Mouse (Mus musculus): ENCODE results near the gene Scn8a. TPM values are rescaled to one million over a fixed set of nuclear protein-coding genes. Genes with fewer than 3 reads are reported as not detected.

The Scn8a gene
- polyA plus RNA-seq, 1 experiment from 2014 or later = 18.2 TPM

DNA sequence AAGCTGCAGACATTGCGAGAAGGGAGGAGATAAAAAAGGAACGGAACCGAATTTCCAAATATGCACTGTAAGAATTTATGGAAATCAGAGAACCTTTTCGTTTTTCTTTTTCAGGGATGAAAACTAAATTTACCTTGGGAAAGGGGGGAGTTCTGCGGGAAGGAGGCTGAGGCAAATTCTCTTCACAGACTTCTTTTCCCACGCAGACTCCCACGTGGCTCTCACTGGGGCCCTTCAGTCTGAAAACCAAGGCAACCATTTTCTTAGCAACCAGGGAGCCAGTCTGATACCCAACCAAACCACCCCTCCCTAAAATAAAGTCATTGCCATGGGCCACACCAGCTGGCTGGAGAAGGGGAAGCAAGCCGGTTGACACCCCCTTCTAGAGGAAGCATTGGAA, 136.1 kb downstream of the Scn8a start:
- Histone ChIP-seq H3K4me2 (no peak overlapping the region), H3K36me3 (peaks cover 34% of the 10 kb centered on the region), H3K9ac (no peak overlapping the region), H3K27ac (replicated peaks) (no peak overlapping the region), H3K9me3 (no peaks in the 10 kb centered on the region), H3K4me1 (replicated peaks) (peaks cover 10% of the 10 kb centered on the region), H3K27me3 (0 out of 2 replicates have a peak, but pooled peaks cover 6% of the 10 kb centered on the region), H3K4me3 (no peak overlapping the region)
- 79% methylated on average over 8 of the region's 8 CpGs for WGBS
- ATAC-seq (ENCODE audit: low read depth) = no peak

DNA sequence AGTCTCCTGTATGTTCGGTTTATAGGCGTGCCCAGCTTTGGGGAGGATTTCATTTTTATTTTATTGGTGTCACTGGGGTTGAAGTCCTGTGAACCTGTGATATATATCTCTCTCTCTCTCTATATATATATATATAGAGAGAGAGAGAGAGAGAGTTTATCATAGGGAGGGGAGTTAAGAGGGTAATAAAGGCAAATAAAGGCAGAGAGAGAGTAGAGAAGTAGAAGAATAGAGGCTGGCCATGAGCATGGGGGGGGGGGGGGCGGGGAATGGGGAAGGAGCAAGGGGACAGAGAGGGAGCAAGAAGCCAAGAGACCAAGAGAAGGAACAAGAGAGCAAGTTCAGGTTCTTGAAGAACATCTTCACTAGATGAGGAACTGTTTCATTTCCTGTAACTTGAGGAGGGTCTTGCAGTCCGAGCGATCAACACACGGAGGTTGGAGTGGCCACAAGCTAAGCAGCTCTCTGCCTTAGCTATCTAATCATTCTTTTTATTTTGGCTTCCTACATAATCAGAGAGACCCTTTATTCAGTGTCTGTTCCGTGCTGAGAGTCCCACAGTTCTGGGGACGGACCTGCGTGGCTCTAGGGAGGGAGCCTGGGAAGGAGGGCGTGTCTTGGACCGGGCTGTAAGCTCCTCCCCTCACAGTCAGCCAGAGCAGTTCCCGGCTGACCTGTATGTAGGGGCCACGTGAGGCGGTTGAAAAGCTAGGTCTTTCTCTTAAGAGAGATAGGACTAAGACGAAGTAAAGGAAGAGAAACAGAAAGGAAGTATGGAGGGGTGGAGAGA, 136.8 kb downstream of the Scn8a start:
- Histone ChIP-seq H3K4me1 (replicated peaks) (peaks cover 10% of the 10 kb centered on the region), H3K4me3 (peak overlapping the region; percentile 33), H3K27ac (replicated peaks) (no peak overlapping the region), H3K9ac (peak overlapping the region; percentile 38; the same call in 1 of the 2 replicates), H3K9me3 (no peaks in the 10 kb centered on the region), H3K36me3 (peaks cover 41% of the 10 kb centered on the region), H3K27me3 (0 out of 2 replicates have a peak, but pooled peaks cover 6% of the 10 kb centered on the region), H3K4me2 (peak overlapping the region; percentile 55)
- ATAC-seq (ENCODE audit: low read depth) = peak; percentile 75; the same call in 1 of the 2 replicates
- WGBS = 12% methylated on average over 14 of the region's 15 CpGs

DNA sequence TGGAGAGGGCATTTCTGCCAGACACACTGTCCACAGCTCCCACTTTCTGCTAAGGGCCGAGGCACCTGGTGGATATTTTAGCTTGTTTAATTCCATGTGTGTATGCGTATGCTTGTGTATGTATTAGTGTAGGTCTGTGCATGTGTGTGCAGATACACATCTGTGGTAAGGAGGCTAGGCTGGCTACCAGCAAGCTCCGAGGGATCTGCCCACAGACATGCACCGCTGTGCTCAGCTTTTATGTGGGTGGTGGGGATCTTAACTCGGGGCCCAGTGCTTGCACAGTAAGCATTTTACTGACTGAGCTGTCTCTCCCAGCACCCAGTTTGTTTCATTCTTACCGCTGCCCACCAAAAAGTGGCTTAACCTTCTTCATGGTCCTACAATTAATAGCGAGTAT, 137.6 kb downstream of the Scn8a start:
- Histone ChIP-seq H3K9me3 (no peaks in the 10 kb centered on the region), H3K4me3 (no peak overlapping the region), H3K27ac (replicated peaks) (no peak overlapping the region), H3K36me3 (peaks cover 42% of the 10 kb centered on the region), H3K27me3 (0 out of 2 replicates have a peak, but pooled peaks cover 6% of the 10 kb centered on the region), H3K4me1 (replicated peaks) (peaks cover 10% of the 10 kb centered on the region), H3K9ac (peak overlapping the region; percentile 38; the same call in 1 of the 2 replicates), H3K4me2 (peak overlapping the region; percentile 55; the same call in 1 of the 2 replicates)
- WGBS = 76% methylated on average over 7 of the region's 7 CpGs
- ATAC-seq (ENCODE audit: low read depth) = no peak

DNA sequence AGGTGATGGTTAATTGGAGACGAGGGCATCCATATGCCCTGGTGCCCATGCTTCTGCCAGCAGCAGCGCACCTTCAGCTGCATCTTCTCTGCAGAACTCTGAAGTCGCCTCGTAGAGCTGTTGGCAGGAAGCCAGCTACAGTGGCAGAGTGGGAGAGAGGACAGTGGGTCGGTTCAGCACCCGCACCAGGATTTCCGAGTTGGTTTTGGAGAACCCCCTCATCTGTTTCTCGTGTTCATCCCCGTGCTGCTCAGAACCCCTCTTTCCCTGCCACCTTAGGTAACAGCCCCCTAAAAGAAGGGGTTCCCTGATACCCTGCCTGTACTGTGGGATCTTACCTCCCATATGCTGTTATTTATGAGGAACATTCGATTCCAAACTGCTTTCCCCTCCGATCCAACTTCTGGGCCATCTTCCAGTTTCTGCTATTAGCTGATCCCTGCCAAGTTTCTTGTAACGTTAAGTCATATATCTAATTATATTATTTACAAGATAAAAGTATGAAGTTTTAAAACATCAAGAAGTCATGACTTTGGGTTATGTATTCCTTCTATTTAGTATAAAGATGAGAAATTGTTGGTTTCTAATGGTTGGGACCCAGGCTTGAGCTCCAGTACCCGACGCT, 138.8 kb downstream of the Scn8a start:
- 0 out of 2 replicates have a peak, but pooled peaks cover 6% of the 10 kb centered on the region for H3K27me3 ChIP-seq
- H3K27ac ChIP-seq (replicated peaks) = no peak overlapping the region
- no peak overlapping the region for H3K4me3 ChIP-seq
- peaks cover 46% of the 10 kb centered on the region for H3K36me3 ChIP-seq
- H3K9me3 ChIP-seq = no peaks in the 10 kb centered on the region
- WGBS = 86% methylated on average over 14 of the region's 14 CpGs
- H3K4me1 ChIP-seq (replicated peaks) = peaks cover 10% of the 10 kb centered on the region
- no peak overlapping the region for H3K9ac ChIP-seq
- ATAC-seq (ENCODE audit: low read depth) = no peak
- no peak overlapping the region for H3K4me2 ChIP-seq

DNA sequence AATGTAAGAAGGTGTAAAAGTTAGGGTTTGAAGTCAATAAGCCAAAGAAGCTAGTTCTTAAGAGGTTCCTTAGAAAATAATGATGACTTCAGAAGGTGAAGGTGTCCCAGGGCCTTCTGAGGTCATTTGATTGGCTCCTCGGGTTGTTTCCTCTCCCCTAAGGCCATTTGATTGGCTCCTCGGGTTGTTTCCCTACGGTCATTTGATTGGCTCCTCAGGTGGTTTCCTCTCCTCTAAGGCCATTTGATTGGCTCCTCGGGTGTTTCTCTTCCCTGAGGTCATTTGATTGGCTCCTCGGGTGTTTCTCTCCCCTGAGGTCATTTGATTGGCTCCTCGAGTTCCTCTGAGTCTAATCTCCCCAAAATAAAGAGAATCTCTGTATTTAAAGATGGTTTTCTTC, 141.7 kb downstream of the Scn8a start:
- Histone ChIP-seq H3K27ac (replicated peaks) (no peak overlapping the region), H3K4me1 (replicated peaks) (peaks cover 9% of the 10 kb centered on the region), H3K4me2 (no peak overlapping the region), H3K9me3 (no peaks in the 10 kb centered on the region), H3K9ac (no peak overlapping the region), H3K27me3 (0 out of 2 replicates have a peak, but pooled peaks cover 4% of the 10 kb centered on the region), H3K36me3 (peaks cover 63% of the 10 kb centered on the region), H3K4me3 (no peak overlapping the region)
- WGBS = 85% methylated on average over 6 of the region's 6 CpGs
- no peak for ATAC-seq (ENCODE audit: low read depth)

DNA sequence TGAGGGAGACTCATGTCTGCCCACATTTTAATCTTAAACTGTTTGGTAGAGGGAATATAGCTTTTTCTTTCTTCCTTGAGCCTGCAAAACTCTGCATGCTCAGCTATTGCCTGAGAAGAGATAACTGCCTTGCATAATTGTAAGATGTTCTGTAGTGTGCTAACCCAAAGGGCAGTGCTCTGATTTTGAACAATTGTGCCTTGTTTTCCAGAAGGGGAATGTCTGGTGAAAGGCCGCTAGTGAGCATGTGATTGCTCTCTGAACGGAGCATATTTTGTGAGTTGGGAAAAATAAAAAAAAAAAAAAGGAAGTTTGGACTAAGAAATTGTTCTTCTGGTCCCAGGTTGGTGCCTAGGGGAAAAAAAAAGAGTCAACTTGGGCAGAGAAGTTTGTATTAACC, 159.3 kb downstream of the Scn8a start:
- ATAC-seq (ENCODE audit: low read depth) = no peak
- Histone ChIP-seq H3K4me1 (replicated peaks) (no peaks in the 10 kb centered on the region), H3K27ac (replicated peaks) (no peak overlapping the region; the same call in 1 of the 2 replicates), H3K4me2 (no peak overlapping the region), H3K9ac (no peak overlapping the region), H3K27me3 (no peaks in the 10 kb centered on the region), H3K9me3 (no peaks in the 10 kb centered on the region), H3K4me3 (no peak overlapping the region), H3K36me3 (peaks cover 42% of the 10 kb centered on the region)
- WGBS = 65% methylated on average over 2 of the region's 2 CpGs

DNA sequence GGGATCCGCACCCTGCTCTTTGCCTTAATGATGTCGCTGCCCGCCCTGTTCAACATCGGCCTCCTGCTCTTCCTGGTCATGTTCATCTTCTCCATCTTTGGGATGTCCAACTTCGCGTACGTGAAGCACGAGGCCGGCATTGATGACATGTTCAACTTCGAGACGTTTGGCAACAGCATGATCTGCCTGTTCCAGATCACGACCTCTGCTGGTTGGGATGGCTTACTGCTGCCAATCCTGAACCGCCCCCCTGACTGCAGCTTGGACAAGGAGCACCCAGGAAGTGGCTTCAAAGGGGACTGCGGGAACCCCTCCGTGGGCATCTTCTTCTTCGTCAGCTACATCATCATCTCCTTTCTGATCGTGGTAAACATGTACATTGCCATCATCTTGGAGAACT, 170.0 kb downstream of the Scn8a start:
- H3K9ac ChIP-seq = no peak overlapping the region
- no peak overlapping the region for H3K4me2 ChIP-seq
- H3K4me1 ChIP-seq (replicated peaks) = peaks cover 3% of the 10 kb centered on the region; the same call in 1 of the 2 replicates
- 53% methylated on average over 17 of the region's 17 CpGs for WGBS
- H3K36me3 ChIP-seq = peaks cover 49% of the 10 kb centered on the region
- H3K27me3 ChIP-seq = peaks cover 59% of the 10 kb centered on the region
- no peaks in the 10 kb centered on the region for H3K9me3 ChIP-seq
- no peak overlapping the region for H3K27ac ChIP-seq (replicated peaks)
- ATAC-seq (ENCODE audit: low read depth) = no peak
- no peak overlapping the region for H3K4me3 ChIP-seq

DNA sequence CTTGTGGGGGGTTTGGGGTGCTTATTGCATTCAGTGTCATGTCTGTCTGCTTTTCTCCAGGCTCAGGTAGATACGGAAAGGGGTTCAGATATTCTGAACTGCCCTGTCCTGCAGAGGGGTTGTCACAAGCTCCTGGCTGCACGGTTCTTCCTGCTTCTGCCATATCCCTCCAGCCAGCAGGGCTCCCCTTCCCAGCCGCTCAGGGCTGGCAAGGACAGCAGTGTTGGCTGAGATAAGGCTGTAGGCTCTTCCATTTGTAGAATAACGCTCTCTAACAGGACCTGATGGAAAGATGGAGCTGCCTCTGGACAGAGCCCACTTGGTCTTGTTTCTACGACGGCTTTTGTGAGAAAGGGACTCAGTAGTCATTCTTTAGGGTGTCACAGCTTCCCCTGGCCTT, 172.3 kb downstream of the Scn8a start:
- H3K9me3 ChIP-seq = no peaks in the 10 kb centered on the region
- no peak for ATAC-seq (ENCODE audit: low read depth)
- H3K4me1 ChIP-seq (replicated peaks) = peaks cover 16% of the 10 kb centered on the region
- peaks cover 29% of the 10 kb centered on the region for H3K36me3 ChIP-seq
- no peak overlapping the region for H3K9ac ChIP-seq
- H3K4me2 ChIP-seq = no peak overlapping the region
- H3K4me3 ChIP-seq = no peak overlapping the region
- 72% methylated on average over 6 of the region's 6 CpGs for WGBS
- peaks cover 82% of the 10 kb centered on the region for H3K27me3 ChIP-seq
- no peak overlapping the region for H3K27ac ChIP-seq (replicated peaks)

DNA sequence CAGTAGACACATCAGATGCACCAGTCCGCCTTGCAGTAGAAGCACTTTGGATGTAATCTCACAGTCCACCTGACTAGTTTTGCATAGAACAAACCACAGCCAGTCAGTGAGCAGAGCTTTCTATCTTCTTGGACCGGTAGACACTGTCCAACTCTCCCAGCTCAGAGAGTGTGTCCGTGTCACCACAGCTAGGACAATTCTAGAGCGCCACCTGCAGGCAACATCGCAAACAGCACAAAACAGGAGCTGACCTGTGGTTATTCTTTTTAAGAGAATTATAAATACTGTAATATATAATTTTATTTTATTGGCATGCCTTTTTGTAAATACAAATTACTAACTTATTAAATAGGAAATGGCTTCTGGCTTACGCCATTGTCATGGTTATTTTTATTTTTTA, 173.0 kb downstream of the Scn8a start:
- H3K9me3 ChIP-seq = no peaks in the 10 kb centered on the region
- no peak overlapping the region for H3K9ac ChIP-seq
- peaks cover 88% of the 10 kb centered on the region for H3K27me3 ChIP-seq
- H3K4me2 ChIP-seq = no peak overlapping the region
- H3K27ac ChIP-seq (replicated peaks) = no peak overlapping the region
- ATAC-seq (ENCODE audit: low read depth) = no peak
- H3K36me3 ChIP-seq = peaks cover 25% of the 10 kb centered on the region
- no peak overlapping the region for H3K4me3 ChIP-seq
- H3K4me1 ChIP-seq (replicated peaks) = peaks cover 22% of the 10 kb centered on the region
- WGBS = 26% methylated on average over 6 of the region's 6 CpGs

DNA sequence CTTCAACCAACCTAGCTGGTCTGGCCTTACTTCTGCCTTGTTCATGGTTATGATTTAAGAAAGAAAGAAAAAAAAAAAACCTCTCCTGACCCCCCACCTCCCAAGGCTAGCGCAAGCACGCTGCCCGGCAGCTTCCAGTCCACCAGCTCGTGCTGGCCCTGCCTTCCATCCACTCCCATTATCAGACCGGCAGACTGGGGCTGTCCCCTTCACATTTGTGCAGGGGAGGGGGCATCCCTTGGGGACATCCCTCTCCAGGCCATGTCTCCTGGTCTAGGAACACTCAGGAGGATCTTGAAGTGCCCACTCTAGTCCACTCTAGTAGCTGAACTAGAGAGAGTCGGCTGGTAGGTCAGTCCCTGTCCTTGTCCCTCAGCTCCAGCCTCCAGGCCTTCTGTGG, 174.9 kb downstream of the Scn8a start:
- 41% methylated on average over 6 of the region's 6 CpGs for WGBS

DNA sequence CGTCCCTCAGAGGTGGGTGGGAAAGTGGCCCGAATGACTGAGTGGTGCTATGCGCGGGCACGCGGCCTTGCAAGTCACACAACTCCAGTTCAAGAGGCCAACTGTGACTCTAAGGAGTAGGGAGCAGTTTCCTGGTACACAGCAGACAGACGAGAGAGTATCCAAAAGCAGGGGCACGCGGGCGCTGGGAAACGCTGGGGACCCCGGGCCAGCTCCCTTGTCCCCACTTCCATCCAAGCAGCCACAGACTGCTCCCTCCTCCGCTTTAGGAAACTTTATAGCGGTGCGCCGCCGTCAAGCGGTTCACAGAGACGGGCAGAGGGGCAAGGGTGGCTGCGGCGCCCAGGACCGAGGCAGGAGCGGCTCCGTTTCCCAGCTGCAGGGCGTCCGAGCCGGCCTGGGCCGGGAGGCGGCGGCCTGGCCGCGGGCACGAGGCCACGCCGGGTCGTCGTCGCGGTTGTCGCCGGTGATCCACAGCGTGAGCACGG, 176.4 kb downstream of the Scn8a start:
- under 1% methylated on average over 43 of the region's 43 CpGs for WGBS
- Histone ChIP-seq H3K4me3 (peak overlapping the region; percentile 46), H3K9me3 (no peaks in the 10 kb centered on the region), H3K36me3 (peaks cover 4% of the 10 kb centered on the region; the same call in 1 of the 2 replicates), H3K27me3 (peaks cover 91% of the 10 kb centered on the region), H3K9ac (peak overlapping the region; percentile 77), H3K4me2 (peak overlapping the region; percentile 98), H3K4me1 (replicated peaks) (peaks cover 22% of the 10 kb centered on the region), H3K27ac (replicated peaks) (no peak overlapping the region)
- no peak for ATAC-seq (ENCODE audit: low read depth)

More for the DNA sequence above, 174.9 kb downstream of the Scn8a start:
- Histone ChIP-seq H3K27ac (replicated peaks) (no peak overlapping the region), H3K27me3 (peaks cover 93% of the 10 kb centered on the region), H3K9me3 (no peaks in the 10 kb centered on the region), H3K9ac (no peak overlapping the region), H3K4me2 (no peak overlapping the region), H3K4me3 (no peak overlapping the region), H3K4me1 (replicated peaks) (peaks cover 22% of the 10 kb centered on the region), H3K36me3 (peaks cover 20% of the 10 kb centered on the region)
- no peak for ATAC-seq (ENCODE audit: low read depth)

DNA sequence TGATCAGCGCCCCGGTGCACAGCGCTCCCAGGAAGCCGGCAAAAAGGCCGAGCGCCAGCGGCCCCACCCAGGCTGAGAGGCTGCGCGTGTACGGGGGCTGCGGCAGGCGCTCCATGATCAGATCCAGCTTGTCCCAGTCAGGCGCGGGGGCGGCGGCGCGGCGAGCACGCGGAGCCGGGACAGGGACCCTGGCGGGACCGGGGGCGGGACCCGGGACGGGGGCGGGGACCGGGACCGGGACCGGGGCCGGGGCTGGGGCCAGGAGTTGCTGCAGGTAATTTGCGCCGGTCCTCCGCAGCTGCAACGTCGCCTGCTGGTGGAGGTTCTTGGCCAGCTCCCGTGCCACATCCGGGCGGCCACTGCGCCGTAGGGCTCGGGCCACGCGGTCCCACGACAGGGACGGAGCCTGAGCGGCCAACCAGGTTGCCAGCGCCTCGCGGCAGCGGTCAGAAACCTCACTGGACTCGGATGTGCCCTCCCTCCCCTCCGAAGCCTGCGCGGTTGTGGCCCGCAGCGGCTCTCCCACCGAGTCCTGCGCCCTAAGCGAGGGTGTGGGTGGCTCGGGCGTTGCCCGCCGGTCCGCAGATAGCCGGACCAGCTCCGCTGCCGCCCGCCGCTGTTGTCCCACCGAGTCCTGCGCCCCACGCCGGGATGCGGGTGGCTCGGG, 177.0 kb downstream of the Scn8a start:
- peak overlapping the region; percentile 77 for H3K9ac ChIP-seq
- no peak overlapping the region for H3K27ac ChIP-seq (replicated peaks)
- H3K36me3 ChIP-seq = no peaks in the 10 kb centered on the region
- under 1% methylated on average over 64 of the region's 77 CpGs for WGBS
- H3K4me2 ChIP-seq = peak overlapping the region; percentile 98
- H3K4me1 ChIP-seq (replicated peaks) = peaks cover 23% of the 10 kb centered on the region
- ATAC-seq (ENCODE audit: low read depth) = peak; percentile 63
- no peaks in the 10 kb centered on the region for H3K9me3 ChIP-seq
- peak overlapping the region; percentile 46 for H3K4me3 ChIP-seq
- H3K27me3 ChIP-seq = peaks cover 93% of the 10 kb centered on the region

Measured in neural tube, embryonic 13.5 days (tissue).